Mouse (Mus musculus): ENCODE measurements around the gene Btbd6. TPM values are rescaled to one million over a fixed set of nuclear protein-coding genes. Genes with fewer than 3 reads are reported as not detected.

Btbd6 gene
- 61.6 and 68.6 TPM in 2 replicates for polyA plus RNA-seq (2012; rRNA removed)

DNA sequence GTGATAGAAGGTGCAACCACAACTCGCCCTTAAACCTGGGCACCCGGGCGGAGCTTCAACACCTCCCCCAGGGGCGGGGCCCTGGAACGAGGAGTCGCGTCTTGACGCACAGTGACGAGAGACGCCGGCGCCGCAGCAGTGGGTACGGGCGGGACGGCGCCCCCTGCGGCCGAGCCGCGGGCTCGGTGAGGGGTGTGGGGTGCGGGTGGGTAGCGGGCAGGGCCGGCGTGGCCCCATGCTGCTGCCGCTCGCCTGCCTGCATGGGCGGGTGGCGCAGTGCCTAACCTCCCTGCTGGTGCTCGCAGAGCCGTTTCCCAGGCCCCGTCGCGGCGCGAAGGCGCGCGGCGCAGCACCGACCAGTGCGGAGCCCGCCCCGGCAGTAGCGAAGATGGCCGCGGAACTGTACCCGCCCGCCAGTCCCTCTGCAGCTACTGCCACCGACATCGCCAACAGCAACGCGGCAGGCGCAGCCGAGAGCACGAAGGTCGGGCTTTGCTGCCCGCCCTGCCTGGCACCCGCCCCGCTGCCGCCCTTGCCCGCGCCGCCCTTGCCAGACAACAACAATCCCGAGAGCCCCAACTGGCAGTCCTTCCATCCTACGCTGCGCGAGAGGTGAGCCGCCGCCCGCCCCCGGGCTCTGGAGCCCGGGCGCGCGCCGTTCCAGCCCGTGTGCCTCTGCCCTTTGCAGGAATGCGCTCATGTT lies at the start of gene Btbd6:
Gene Btbd6, plus strand, starts transcription at position 112 of the 703 bp plus-strand sequence.
- Histone ChIP-seq H3K27me3 (ENCODE audit: control insufficient read depth, insufficient read depth, low read length) (no peaks in the 10 kb centered on the region), H3K4me1 (ENCODE audit: control insufficient read depth, insufficient read depth, low read length) (peaks cover 21% of the 10 kb centered on the region), H3K27ac (ENCODE audit: insufficient read depth, low read length) (peak within 1 kb of the TSS; percentile 90), H3K4me3 (replicated peaks; ENCODE audit: insufficient read depth, low read depth, low read length) (peak within 1 kb of the TSS; percentile 84)
- TF ChIP-seq CTCF (IDR thresholded peaks at IDR 0.05; ENCODE audit: borderline replicate concordance, insufficient read depth, low read depth, low read length) (peak; percentile 51), POLR2A (IDR thresholded peaks at IDR 0.05; ENCODE audit: borderline replicate concordance, insufficient read depth, low read length) (peak; percentile 87)
- peak; percentile 93 to 95 for DNase-seq
- under 1% methylated on average over 72 of the region's 80 CpGs for WGBS

DNA sequence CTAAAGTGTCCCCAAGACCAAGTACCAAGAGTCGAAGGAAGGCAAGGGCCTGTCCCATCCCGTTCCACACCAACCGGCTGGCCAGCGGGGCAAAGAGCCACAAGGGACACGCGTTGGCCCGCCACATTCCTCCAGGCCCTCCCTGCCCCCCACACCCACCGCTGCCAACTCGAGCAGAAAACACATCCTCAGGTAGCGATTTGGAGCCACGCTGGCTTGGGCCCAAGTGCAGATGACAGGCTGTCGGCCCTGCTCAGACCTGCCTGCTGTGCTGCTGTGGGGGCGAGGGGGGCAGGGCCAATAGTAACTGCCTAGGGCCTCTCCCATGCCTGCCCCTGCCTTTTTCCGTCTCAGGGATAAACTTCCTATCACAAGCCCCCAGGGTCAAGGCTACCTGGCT lies 49.0 kb upstream of the Btbd6 start:
- no peaks in the 10 kb centered on the region; the same call in 1 of the 2 replicates for H3K27me3 ChIP-seq (ENCODE audit: control insufficient read depth, insufficient read depth, low read length)
- peaks cover 10% of the 10 kb centered on the region for H3K4me1 ChIP-seq (ENCODE audit: control insufficient read depth, insufficient read depth, low read length)
- H3K4me3 ChIP-seq (replicated peaks; ENCODE audit: insufficient read depth, low read depth, low read length), result no peak overlapping the region
- H3K27ac ChIP-seq (ENCODE audit: insufficient read depth, low read length), result no peak overlapping the region
- WGBS, result 55% methylated on average over 14 of the region's 14 CpGs
- no peak for DNase-seq
- no peak for TF ChIP-seq POLR2A (IDR thresholded peaks at IDR 0.05; ENCODE audit: borderline replicate concordance, insufficient read depth, low read length)
- TF ChIP-seq CTCF (IDR thresholded peaks at IDR 0.05; ENCODE audit: borderline replicate concordance, insufficient read depth, low read depth, low read length), result no peak

DNA sequence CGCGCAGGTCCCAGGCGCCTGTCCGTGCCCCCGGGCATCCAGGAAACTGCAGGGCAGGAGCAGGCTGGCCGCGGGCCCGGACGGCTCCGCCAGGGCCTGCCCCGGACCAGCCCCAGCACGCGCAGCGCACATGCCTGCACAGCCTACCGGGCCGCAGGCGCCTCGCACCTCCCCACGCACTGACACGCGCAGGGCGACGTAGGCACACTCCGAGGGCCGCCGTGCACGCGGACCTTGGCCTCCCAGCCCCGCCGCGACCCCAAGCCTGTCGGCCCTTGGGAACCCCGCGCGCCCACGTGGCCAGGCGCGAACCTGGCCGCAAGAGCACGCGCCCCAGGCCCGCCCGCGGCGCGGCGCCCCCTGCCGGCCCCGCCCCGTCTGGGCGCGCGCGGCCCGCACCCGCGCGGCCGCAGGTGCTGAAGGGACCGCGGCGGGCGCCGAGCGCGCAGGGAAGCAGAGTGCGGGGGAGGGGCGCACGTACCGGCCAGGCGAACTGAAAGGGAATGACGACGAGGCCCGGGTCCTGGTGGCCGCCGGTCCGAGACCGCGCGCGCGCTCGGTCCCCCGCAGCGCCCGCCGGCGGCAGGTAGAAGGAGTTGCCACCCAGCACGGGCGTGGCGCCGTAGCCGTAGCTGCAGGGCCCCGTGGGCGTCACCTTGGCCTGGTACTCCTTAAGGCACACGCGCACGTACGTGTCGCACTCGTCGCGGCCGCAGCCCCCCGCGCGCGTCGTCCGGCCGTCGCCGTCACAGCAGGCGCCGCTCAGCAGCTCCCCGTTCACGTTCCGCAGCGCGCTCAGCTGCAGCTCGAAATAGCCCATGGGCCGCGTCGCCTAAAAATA lies 47.7 kb upstream of the Btbd6 start:
- DNase-seq, result no peak
- WGBS, result 3% methylated on average over 106 of the region's 124 CpGs
- Histone ChIP-seq H3K4me1 (ENCODE audit: control insufficient read depth, insufficient read depth, low read length) (peaks cover 5% of the 10 kb centered on the region; the same call in 1 of the 2 replicates), H3K4me3 (replicated peaks; ENCODE audit: insufficient read depth, low read depth, low read length) (peak overlapping the region; percentile 15), H3K27me3 (ENCODE audit: control insufficient read depth, insufficient read depth, low read length) (no peaks in the 10 kb centered on the region; the same call in 1 of the 2 replicates), H3K27ac (ENCODE audit: insufficient read depth, low read length) (no peak overlapping the region)
- TF ChIP-seq POLR2A (IDR thresholded peaks at IDR 0.05; ENCODE audit: borderline replicate concordance, insufficient read depth, low read length), result no peak

DNA sequence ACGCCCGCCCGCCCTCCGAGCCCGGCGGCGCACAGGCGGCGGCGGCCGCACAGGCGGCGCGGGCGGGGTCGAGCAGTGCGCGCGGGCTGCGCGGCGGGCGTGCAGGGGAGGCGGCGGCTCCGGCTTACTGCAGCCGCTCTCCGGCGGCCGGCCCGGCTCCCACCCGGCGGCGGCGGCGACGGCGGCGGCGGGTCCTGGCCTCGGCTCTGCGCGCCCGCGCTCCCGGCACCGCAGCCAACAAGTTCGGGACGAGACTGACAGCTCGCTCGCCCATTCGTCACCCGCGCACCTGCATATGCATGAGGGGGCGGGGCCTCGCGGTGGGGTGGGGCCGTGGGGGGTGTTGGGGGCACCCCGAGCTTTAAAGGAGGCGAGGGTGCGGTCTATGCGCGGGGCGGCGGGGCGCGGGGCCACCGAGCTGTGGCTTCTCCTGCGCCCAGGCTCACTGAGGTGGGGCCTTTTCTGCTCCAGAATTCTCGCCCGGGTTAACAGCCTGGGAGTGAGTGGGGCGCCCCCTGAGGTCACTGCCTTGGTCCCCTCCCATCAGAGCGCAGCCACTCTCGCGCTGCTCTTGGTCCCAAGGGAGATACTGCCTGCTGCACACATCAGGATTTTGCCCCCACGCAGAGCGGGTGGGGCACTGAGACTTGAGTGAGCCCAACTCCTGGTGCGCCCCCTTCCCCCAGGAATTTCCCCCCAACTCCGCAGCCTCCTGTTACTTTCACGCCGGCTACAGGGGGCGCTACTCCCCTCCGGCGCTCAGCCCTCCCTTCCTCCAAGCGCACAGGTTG lies 46.5 kb upstream of the Btbd6 start, which contains the start of gene Jag2:
Gene Jag2, minus strand, starts transcription at position 215 of the 791 bp plus-strand sequence.
- TF ChIP-seq CTCF (IDR thresholded peaks at IDR 0.05; ENCODE audit: borderline replicate concordance, insufficient read depth, low read depth, low read length) (no peak), POLR2A (IDR thresholded peaks at IDR 0.05; ENCODE audit: borderline replicate concordance, insufficient read depth, low read length) (no peak)
- Histone ChIP-seq H3K27me3 (ENCODE audit: control insufficient read depth, insufficient read depth, low read length) (no peaks in the 10 kb centered on the region; the same call in 1 of the 2 replicates), H3K4me3 (replicated peaks; ENCODE audit: insufficient read depth, low read depth, low read length) (peak within 1 kb of the TSS; percentile 31), H3K4me1 (ENCODE audit: control insufficient read depth, insufficient read depth, low read length) (peaks cover 8% of the 10 kb centered on the region; the same call in 1 of the 2 replicates), H3K27ac (ENCODE audit: insufficient read depth, low read length) (no peak within 1 kb of the TSS)
- 4% methylated on average over 85 of the region's 85 CpGs for WGBS
- peak; percentile 46 to 56 for DNase-seq

DNA sequence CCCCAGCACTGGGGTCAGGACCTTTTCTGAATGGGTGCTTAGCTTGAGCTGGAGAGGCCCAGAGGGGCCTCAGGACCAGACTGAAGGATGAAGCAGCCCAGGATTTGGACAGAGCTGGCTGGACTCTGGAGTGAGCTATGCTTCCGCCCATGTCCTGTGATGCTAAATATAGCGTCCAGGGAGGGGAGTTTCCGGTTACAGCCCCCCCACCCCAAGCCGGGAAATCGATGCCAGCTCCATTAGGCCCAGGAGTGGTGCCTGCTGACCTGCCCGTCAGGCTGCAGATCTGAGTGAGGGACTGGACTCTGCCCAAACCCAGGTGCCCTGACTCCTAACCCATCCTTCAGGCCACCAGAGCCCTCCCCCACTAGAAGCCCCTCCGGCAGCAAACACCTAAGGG lies 43.6 kb upstream of the Btbd6 start:
- 56% methylated on average over 7 of the region's 7 CpGs for WGBS
- H3K4me3 ChIP-seq (replicated peaks; ENCODE audit: insufficient read depth, low read depth, low read length), result no peak overlapping the region
- no peak for TF ChIP-seq POLR2A (IDR thresholded peaks at IDR 0.05; ENCODE audit: borderline replicate concordance, insufficient read depth, low read length)
- no peak for TF ChIP-seq CTCF (IDR thresholded peaks at IDR 0.05; ENCODE audit: borderline replicate concordance, insufficient read depth, low read depth, low read length)
- no peaks in the 10 kb centered on the region; the same call in 1 of the 2 replicates for H3K27me3 ChIP-seq (ENCODE audit: control insufficient read depth, insufficient read depth, low read length)
- DNase-seq, result no peak
- no peak overlapping the region for H3K27ac ChIP-seq (ENCODE audit: insufficient read depth, low read length)
- peaks cover 5% of the 10 kb centered on the region; the same call in 1 of the 2 replicates for H3K4me1 ChIP-seq (ENCODE audit: control insufficient read depth, insufficient read depth, low read length)

DNA sequence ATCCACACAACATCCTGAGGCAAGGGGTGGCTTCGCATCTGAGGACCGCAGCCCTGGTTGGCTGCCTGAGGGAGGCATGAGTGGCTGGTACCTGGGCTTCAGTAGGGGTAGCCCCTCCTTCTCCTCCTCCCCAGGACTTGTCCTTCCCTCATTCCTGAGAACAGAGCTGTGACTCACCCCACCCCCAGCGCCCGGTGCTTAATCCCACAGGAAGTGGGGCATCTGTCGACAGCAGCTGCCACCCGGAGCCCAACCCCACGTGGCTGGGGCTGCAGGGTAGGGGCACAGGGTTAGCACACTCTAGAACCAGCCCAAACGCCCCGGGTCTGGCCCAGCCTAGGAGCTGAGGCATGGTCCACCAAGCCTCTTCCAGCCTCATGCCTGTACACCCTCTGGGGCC lies 38.4 kb upstream of the Btbd6 start:
- H3K27me3 ChIP-seq (ENCODE audit: control insufficient read depth, insufficient read depth, low read length), result no peaks in the 10 kb centered on the region
- DNase-seq, result no peak
- H3K4me1 ChIP-seq (ENCODE audit: control insufficient read depth, insufficient read depth, low read length), result peaks cover 38% of the 10 kb centered on the region
- 69% methylated on average over 9 of the region's 9 CpGs for whole genome bisulfite sequencing
- no peak overlapping the region for H3K4me3 ChIP-seq (replicated peaks; ENCODE audit: insufficient read depth, low read depth, low read length)
- TF ChIP-seq POLR2A (IDR thresholded peaks at IDR 0.05; ENCODE audit: borderline replicate concordance, insufficient read depth, low read length) (no peak), CTCF (IDR thresholded peaks at IDR 0.05; ENCODE audit: borderline replicate concordance, insufficient read depth, low read depth, low read length) (no peak)
- no peak overlapping the region for H3K27ac ChIP-seq (ENCODE audit: insufficient read depth, low read length)

DNA sequence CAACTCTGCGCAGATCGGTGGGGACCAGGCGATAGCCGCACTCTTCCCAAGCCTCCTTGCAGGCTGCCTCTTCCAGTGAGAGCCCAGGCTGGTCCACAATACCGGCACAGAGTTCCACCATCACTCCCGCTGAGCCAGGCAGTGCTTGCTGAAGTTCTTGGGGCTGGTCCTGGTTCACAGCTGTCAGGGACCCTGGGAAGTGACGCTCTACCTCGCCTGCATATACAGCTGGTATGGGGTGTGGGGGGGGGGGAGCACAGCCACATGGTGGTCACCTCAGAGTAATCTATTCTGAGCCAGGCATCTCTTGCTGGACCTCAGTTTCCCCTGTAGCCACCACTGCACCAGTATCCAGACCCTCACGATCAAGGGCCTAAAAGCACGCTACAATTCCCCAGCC lies 37.9 kb upstream of the Btbd6 start:
- H3K27ac ChIP-seq (ENCODE audit: insufficient read depth, low read length), result no peak overlapping the region
- H3K4me1 ChIP-seq (ENCODE audit: control insufficient read depth, insufficient read depth, low read length), result peaks cover 38% of the 10 kb centered on the region
- TF ChIP-seq CTCF (IDR thresholded peaks at IDR 0.05; ENCODE audit: borderline replicate concordance, insufficient read depth, low read depth, low read length) (no peak), POLR2A (IDR thresholded peaks at IDR 0.05; ENCODE audit: borderline replicate concordance, insufficient read depth, low read length) (no peak)
- 92% methylated on average over 10 of the region's 10 CpGs for WGBS
- DNase-seq, result no peak
- no peak overlapping the region for H3K4me3 ChIP-seq (replicated peaks; ENCODE audit: insufficient read depth, low read depth, low read length)
- H3K27me3 ChIP-seq (ENCODE audit: control insufficient read depth, insufficient read depth, low read length), result no peaks in the 10 kb centered on the region

Measured in cerebellum, adult 2 months (tissue).